Mouse (Mus musculus): Measurements from ENCODE around the gene Cpsf6. TPM values are rescaled to one million over a fixed set of nuclear protein-coding genes. Genes with fewer than 3 reads are reported as not detected.

The Cpsf6 gene
- 10 to 100 TPM; 40.1 to 46.3 TPM for total RNA-seq (2021)
- long read RNA-seq, experiment 1, full-length matches to known transcripts, result 19 of 39 reads
- long read RNA-seq, experiment 1, partial matches to known transcripts, result 3 of 39 reads
- long read RNA-seq, experiment 1, other reads (novel, unspliced or antisense), result 17 of 39 reads
- long read RNA-seq, experiment 2, full-length matches to known transcripts, result 28 of 51 reads
- long read RNA-seq, experiment 2, partial matches to known transcripts, result 4 of 51 reads
- long read RNA-seq, experiment 2, other reads (novel, unspliced or antisense), result 19 of 51 reads

DNA sequence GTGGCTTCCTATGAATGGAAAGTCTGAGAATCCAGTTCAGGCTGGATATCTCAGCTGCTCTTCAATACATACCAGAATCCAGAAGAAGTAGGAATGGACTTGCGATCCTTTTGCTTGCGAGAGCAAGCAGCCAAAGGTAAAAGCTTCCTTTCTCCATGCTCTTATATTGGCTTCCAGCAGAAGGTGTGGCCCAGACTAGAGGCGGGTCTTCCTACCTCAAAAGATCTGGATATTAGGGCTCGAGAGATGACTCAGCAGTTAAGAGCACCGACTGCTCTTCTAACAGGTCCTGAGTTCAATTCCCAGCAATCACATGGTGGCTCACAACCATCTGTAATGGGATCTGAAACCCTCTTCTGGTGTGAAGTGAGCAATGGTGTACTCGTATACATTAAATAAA is at the start of gene Cpsf6:
Cpsf6 (minus strand) TSS at position 108 of the 400 bp plus-strand sequence.
- DNase-seq, result no peak

DNA sequence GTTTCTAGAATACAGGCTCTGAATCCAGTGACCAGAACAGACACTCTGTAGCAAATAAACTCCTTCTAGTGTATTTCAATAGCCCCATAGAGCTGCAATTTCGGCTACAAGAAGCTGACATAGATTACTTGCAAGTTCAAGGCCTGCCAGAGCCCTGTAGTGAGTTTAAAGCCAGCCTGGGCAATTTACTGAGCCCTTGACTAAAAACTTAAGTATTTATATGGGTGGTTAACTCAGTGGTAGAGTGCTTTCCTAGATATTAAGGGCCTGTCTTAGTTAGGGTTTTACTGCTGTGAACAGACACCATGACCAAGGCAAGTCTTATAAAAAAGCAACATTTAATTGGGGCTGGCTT is 46.8 kb upstream of the Cpsf6 start:
- no peak for DNase-seq

DNA sequence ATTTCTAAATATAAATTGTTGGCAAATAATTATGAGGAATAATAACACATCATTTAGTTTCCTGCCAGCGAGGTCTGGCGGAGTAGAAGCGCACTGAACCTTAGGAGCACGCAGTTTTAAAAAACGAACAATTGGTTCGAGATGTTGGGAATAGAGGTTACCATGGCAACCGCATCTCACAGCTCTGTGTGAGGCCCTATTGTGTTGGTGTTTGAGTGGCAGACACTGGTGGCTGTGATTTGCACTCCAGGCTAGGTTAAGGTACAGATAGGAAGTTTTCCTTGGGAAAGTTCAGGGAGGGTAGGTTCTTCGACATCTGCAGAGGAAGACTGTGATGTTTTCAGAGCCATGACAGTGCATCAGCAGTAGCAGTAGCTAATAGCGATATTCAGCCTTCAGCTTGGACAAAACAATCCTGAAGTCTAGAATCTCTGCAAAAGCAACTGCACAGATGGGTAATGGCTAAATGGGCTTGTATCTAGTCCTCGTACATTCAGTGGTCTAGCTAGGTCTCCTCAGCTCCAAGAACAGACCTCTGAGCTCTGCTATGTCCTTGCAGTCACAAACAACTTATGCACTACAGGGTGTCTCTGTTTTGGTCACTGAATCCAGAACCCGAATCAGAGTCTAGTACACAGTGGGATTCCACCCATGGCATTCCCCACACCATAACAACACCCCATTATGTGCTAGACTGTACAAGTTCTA is 46.2 kb upstream of the Cpsf6 start:
- DNase-seq, result no peak

DNA sequence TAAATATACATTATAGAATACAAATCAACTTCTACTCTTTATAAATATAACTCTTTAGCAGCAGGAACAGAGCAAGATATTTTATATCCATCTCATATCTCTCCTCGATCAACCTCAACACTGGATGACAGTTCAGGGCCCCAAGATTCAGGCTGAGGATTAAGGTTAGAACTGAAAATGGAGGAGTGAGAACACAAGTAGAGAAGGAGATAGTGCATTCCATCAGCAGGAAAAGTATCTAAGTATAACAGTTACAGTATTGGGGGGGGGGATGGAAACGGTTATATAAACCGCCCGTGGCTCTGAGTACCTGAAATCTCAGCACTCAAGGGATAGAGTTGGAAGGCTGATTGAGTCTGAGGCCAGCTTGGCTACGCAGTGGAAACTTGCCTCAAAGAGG is 45.2 kb upstream of the Cpsf6 start:
- DNase-seq, result no peak

DNA sequence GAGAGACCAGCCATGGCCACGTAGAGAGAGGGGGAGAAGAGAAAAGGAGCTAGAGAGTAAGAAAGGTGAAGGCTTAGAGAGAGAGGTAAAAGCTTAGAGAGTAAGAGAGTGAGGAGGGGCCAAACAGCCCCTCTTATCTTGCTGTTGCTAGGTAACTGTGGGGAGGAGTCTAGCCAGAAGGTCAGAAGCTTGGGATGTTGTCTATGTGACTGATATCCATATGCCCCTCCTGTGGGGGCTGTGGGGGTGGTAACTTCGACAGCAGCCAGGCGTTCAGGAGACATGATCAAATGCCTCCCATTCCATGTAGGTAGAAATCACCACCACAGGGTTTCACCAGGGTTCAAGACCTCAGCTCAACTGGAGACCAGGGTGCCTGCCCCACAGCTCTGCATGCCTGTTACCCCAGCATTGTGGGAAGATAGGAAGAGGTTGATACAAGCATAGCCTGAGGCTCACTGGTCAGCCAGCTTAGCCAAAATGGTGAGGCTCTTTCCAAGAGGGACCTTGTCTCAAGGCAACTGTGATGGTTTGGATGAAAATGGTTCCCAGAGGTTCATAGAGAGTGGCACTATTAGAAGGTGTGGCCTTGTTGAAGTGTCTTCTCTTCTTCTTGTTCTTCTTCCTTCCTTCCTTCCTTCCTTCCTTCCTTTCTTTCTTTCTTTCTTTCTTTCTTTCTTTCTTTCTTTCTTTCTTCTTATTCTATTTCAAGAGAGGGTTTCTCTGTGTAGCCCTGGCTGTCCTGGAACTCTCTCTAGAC is 44.5 kb upstream of the Cpsf6 start:
- DNase-seq, result no peak

DNA sequence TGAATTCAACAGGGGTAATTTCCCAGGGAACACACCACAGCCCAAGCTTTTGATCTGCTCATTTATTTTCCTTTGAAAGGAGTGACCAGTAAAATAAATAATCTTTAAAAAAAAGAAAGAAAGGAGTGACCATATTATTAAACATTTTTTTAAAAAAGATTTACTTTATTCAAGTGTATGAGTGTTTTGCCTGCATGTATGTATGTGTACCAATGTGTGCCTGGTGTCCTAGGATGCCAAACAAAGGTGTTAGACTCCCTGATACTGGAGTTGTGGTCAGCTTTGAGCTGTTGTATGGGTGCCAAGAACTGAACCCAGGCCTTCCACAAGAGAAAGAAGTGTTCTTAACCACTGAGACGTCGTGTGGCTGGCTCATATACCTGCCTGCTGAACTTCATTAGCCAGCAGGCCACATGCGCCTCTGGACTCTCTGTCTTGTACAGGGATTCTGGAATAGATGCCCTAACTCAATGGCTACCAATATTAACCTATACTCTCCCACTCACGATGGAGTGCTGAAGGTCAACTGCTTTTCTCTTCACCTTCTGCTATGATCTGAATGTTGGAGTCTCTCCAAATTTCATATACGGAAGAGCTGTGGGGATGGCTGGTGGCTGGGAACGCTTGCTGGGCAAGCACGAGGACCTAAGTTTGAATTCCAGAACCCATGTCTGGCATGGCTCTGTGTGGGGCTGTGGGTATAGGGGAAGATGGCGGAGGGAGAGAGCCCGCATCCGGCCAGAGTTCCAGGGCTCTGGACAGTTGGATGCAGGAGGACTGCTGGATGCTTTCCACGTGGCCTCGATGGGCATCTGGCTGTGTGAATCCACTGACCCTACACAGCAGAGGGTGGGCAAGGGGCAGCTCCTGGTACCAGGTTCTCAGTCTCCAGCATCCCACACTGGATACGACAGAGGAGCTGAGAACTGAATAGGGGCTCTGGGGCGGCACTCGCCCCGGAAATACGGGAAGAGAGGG is 43.5 kb upstream of the Cpsf6 start:
- DNase-seq, result no peak

DNA sequence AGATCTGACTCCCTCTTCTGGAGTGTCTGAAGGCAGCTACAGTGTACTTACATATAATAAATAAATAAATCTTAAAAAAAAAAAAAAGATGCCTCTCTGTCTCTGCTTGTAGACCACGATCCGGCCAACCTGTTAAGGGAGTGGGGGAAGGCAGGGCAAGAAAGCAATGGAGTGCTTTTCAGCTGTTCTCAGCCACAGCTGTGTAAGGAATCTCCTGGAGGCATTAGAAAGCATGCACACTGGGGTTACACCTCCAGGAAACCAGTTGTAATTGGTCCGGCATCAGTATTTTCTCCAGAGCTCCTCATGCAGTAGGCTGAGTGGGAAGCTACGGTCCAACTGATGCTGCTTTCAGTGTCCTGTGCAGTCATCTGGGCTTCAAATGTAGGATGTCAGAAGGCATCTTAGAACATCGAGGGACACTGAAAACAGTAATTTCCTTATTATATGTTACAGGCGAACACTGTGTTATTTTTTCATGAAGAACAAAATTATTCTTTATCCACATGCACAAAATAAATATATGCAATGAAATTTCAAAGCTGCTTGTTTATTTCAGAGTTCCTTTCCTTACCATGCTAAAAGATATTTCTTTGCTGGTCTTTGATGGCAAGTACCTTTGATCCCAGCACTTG is 42.5 kb upstream of the Cpsf6 start:
- DNase-seq, result no peak

DNA sequence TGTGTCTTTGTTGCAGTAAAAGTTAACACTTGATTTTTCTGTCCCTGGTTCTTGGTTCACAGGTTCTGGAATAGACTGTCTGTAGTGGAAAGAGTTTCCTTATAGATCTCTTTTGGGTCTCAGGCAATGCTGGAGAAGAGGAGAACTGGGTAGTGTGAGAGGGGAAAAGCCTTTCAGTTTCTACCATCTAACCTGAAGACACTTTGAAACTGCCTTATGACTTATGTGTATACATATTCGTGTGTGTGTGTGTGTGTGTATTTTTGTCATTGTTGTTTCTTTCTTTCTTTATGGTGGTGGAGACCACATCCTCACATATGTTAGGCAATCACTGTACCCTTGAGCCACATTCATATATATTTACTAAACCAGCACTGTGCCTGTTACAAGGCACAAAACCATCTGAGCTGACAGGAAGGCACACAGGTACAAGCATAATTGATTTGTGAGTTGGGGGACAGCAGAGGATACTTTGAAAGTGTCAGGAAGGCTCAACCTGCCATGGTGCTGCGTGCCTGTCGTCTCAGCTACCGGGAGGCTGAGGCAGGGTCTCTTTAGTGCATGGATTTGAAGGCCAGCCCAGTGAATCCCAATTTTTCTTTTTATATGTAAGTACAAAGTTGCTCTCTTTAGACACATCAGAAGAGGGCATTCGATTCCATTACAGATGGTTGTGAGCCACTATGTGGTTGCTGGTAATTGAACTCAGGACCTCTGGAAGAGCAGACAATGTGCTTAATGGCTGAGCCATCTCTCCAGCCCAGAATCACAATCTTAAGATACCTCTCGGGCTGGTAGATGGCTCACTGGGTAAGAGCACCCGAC is 41.7 kb upstream of the Cpsf6 start:
- no peak for DNase-seq

DNA sequence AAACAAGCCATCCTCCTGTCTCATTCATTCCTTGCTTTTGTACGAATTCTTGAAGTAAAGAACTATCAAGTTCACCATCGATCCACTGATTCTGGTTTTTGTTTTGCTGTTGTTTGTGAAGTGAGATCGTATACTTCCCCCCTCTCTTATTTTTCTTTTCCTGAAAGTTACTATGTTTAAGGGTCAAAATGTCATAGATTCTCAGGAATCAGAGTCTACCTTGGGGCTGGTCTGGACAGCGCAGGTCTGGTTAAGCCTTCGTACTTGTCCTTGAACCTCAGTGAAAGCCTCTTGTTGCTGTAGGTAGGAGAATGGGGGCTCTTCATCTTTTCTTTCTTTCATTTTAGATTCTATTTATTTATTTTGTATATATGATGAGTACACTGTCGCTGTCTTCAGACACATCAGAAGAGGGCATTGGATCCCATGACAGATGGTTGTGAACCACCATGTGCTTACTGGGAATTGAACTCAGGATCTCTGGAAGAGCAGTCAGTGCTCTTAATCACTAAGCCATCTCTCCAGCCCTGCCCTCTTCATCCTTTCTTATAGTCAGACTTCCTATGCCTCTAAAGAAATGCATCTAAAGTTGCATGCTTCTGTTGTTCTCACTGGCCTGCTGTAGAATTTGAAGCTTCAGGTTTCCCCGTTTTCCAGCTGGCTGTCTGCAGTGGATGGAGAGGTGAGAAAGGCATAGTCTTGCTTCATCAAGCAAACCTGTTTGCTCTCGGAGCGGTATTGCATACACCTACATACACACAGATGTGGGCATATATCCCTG is 40.9 kb upstream of the Cpsf6 start:
- no peak for DNase-seq

DNA sequence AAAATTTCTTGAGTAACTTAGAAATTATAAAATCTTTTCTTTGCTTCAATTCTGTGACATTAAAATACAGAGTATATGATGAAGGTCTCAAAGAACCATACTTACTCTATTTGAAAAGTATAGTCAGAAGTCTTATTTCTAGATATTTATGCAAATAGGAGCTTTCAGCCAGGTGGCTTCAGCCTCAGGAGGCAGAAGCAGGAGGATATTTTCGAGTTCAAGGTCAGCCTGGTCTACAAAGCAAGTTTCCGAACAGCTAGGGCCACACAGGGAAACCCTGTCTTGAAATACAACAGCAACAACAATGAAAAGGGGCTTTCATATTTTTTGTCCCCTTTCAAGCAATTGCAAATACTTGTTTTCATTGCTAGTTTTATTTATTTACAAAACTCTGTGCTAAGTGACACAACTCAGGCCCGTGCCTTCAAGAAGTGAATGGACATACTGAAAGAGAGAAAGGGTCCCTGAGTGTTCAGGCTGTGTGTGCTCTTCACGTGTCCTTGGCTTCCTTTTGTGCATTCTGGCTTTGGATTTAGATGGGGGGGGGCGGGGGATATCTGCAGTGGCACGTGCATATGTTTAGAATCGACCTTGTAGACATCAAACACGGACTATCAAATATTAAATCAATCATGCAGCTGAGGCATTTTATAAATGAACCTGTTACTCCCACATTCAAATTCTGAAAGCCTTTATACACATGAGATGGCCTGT is 39.9 kb upstream of the Cpsf6 start:
- DNase-seq, result no peak

DNA sequence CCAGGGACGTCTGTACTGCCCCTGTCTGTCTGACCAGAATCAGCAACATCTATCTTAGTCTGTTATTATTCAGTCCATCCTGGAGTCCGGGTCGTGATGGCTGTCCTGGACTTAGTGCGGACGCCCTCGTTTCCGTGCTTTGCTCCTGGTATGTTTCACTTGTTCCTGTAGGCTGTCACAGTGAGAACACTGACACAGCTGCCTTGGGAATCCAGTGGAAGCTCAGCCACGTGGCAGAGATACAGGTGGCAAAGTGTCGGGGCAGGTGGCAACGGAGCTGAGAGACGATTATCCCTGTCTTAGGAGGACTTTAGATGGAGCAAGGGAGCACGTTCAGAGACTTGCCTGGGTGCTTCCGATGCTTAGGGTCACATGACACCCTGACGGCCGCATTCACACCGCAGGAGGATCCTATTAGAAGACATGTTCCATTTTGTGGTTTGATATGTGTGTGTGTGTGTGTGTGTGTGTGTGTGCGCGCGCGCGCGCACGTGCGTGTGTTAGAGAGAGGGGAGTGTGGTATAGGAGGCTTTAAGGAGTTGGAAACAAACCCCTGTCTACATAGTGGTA is 38.9 kb upstream of the Cpsf6 start:
- no peak for DNase-seq

DNA sequence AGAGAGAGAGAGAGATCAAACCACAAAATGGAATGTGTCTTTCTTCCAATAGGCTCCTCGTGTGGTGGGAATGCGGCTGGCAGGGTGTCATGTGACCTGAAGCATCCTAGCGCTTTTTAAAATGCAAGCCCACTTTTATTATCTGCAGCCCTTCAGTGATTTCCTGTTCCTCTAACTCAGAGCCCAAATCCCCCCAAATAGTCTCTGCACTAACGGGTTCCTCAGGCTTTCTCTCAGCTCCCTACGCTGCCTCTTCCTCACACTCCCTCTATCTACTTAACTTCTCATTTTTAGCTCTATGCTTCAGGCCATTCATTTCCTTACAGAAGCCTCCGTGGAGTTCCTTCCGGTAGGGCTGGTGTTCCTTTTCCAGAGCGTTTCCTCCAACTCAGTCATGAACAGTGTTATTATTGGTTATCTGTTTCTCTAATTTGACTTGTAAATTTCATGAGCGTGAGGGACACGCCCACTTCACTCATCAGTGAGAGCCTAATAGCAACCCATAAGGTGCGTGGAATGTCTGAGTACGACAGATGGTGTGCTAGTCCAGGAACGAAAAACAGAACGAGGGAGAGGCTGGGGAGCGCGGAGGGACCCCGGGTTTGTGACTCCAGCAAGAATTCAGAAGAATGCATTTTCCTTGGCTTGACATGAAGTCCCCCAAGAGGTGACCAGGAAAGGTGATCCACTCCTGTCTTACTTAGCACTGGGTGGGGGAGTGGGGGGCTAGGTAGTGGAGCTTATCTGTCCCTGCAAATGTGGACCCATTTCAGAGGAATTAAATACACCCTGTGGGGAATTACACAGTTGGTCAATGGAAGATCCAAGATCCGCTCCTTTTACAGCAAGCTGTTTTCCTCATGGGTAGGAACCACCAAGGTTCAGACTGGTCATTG is 38.2 kb upstream of the Cpsf6 start:
- DNase-seq, result no peak

DNA sequence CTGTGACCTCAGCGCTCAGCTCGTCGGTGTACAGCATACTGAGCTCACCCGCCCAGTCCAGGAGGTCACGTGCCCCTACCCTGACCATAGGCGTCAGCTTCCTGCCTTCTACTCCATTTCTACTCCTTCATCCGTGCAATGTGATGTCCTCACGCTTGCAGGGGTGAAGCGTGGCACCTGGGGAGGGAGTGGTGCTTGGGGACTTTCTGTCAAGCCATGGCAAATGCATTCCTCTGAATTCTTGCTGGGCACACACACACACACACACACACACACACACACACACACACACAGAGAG is 37.6 kb upstream of the Cpsf6 start:
- no peak for DNase-seq

DNA sequence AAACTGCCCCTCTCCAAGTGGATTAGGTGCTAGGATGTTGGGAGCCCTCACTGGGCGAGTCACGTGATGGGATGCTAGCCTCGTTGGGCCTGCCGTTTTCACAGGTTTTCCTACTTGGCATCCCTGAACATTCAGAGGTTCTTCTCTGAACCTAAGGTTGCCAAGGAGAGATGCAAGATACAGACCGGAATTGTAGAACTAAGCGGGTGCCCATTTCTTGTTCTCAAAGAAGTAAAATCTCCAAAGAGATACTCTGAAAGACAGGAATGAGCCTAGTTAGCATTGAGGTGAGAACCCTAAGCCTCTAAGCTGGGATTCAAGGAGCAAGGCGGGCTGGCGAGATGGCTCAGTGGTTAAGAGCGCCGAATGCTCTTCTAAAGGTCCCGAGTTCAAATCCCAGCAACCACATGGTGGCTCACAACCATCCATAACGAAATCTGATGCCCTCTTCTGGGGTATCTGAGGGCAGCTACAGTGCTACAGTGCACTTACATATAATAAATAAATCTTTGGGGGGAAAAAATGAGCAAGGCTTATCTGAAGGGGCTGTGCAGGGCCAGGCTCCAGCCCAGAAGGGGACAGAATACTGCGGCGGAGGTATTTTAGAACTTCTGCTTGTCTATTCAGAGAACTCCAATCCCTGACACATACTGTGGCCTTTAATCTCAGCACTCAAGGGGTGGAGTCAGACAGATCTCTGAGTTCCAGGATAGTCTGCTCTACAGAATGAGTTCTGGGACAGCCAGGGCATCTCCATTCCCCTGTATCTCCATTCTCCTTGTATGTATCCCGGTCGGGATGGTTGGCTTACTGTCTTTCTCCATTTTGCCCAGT is 37.0 kb upstream of the Cpsf6 start:
- DNase-seq, result no peak

DNA sequence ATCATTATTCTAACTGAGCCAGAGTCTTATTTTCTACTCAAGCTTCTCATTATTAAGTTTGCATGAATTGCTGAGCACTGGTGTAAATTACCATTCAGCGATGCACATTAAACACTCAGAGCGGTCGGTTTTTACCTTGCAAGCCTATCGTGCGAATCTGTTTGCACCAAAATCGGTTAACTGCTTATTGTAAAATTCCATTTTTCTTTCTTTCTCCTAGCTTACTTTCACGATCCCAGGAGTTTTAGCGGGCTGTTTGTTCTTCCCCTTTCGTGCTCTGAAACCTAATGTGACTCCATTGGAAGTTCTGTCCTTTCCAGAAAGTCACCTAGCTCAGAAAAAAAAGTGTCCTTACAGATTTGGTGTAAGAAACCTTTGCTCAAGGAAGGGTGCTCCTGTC is 36.3 kb upstream of the Cpsf6 start:
- no peak for DNase-seq

DNA sequence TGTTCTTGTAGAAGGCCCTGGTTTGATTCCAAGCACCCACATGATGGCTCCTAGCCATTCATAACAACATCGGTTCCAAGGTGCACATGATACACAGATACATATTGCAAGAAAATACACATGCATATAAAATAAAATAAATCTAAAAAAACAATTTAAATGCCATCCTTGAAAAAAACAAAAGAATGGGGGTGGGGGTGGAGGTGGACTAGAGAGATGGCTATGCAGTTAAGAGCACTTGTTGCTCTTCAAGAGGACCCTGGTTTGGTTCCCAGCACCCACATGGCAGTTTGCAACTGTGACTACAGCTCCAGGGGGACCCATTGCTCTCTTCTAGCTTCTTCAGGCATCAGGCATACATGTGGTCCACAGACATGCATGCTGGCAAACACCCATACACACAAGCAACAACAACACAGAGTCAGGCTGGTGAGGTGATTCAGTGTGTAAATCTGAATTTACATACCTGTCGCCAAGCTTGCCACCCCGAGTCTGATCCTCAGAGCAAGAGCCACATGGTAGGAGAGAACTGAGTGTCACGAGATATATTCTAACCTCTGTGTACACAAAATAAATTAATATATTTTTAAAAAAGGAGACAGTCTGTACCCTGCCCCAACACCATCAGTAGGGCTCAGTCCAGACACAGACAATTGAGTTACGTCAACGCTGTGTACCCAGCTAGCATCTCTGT is 35.7 kb upstream of the Cpsf6 start:
- DNase-seq, result no peak

DNA sequence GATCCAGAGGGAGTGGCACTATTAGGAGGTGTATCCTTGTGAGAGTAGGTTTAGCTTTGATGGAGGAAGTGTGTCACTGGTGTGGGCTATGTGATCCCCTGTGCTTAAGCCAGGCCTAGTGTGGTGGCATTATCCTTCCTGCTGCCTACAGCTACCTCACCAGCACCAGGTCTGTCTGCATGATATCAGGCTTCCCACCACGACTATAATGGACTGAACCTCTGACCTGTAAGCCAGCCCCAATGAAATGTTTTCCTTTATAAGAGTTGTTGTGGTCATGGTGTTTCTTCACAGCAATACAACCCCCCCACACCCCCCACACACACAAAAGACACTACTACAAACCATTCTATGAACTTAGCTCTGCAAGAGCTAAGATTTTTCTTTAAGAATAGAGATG is 34.9 kb upstream of the Cpsf6 start:
- DNase-seq, result no peak

All from gastrocnemius, postnatal 10 days (tissue).